Mouse (Mus musculus): ENCODE results near the gene Ankrd65.
"Not testable (repeated sequence)": the region's sequence is repeated elsewhere in the genome, so short reads cannot be mapped to it uniquely, and the experiment has no call there.

The Ankrd65 gene

DNA sequence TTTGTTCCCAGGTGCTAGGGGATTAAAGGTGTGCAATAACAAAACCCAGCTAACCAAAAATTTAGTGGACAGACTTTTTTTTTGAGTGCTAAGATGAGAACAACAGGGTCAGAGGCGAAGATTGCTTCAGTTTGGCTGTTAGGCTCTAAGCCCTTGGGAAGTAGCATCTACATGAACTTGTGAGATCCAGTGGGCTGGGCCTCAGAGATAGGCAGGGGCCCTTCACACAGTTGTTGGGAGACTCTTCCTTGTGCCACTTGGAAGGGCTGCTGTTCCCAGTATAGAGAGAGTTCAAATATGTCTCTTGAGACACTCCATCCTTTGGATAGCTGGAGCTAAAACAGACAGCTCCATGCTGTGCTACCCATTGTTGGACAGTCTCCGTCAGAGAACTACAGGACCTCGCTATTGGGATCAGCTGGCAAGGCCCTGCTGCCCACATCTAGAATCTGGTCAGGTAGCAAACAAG lies at the start of gene Ankrd65:
TSS of gene Ankrd65 (plus strand) at position 419 of the 469 bp plus-strand sequence.
- no peak for DNase-seq

DNA sequence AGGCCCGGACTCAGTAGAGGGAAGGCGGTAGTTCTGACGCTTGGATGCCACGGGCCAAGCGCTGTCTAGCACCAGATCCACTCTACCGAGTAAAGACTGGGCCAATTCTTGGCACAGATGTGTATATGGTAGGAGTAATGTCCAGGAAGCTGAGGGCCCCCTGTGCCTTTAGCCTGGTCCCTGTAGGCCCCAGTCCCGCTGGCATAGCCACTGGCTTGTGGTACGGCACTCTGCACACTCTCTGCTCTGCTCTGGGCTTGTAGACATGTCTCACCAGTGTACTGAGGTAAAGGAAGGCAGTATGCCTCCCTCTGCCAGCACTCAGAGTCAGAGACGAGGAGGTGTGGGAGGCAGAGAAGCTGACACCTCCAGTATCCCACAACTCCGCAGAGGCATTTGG lies 49.6 kb upstream of the Ankrd65 start:
- DNase-seq = not testable (repeated sequence)

DNA sequence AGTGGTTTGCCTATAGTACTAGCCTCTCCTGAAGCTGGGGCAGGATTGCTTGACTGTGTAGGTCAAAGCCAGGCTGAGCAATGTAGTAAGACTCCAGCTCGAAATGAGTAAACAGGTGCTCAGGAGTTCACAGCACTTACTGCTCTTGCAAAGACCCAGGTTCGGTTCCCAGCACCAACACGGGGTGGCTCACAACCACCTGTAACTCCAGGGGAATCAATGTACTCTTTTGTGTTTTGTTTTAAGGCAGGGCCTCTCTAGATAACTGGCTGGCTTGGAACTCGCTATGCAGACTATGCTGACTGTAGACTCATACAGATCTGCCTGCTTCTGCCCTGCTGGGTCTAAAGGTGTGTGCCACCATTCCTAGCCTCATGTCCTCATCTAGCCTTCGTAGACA lies 47.6 kb upstream of the Ankrd65 start:
- DNase-seq = no peak

DNA sequence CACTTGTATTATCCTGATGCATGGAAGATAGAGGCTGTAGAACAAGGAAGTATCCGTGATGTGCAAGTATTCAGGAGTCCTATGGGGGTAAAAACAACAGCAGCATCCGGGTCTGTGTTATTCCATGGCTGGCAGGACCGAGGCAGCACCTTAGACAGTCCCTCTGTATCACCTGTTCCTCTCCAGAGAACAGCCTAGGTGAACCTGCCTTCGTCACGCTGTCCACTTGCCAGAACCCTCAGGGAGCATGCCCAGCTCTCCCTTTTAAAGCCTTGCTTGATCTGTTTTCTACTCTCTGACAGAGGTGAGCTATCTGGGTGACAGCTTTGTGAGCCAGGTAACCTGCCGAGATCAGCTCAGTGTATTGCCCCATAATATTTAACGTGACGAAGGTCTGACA lies 45.8 kb upstream of the Ankrd65 start:
- no peak for DNase-seq

DNA sequence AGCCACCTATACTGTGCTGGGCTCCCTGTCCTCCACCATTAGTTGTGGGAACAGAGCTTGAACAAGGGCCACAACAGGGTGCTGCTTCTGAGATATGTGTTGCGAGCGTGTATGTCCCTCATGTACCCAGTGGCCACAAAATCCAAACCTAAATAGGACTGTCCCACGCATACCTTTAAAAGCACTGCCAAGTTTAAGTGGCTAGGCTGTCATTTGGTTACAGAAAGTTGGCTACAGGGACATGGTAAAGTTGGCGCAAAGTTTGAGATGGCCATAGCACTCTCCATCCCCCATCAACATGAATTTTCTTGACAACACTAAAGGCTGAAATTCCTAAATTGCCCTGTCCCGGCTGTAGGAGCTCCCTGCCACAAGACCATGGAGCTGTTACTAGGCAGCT lies 45.1 kb upstream of the Ankrd65 start:
- DNase-seq = no peak

DNA sequence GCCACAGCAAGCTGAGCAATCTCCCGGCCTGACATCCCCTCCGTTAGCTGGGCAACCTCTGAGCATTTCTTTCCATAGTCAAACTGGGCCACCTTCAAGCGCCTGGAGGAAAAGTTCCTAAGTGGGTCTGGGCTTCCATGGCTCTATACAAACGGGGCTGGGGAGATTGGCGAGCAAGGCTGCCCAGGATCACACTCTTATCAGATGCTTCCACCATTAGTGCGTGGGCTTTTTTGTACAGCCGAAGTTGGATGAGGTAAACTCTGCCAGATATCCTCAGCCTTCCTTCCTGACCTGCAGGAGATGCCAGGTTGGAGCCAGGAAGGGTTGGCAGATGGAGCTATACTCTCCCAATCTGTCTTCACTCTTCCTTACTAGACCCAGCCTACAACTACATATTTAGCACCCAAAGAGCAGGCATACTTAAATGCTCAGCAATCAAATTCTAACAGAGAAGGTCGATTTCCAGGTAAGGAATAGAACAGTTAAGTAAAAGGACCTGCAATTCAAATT lies 44.1 kb upstream of the Ankrd65 start:
- DNase-seq = no peak

DNA sequence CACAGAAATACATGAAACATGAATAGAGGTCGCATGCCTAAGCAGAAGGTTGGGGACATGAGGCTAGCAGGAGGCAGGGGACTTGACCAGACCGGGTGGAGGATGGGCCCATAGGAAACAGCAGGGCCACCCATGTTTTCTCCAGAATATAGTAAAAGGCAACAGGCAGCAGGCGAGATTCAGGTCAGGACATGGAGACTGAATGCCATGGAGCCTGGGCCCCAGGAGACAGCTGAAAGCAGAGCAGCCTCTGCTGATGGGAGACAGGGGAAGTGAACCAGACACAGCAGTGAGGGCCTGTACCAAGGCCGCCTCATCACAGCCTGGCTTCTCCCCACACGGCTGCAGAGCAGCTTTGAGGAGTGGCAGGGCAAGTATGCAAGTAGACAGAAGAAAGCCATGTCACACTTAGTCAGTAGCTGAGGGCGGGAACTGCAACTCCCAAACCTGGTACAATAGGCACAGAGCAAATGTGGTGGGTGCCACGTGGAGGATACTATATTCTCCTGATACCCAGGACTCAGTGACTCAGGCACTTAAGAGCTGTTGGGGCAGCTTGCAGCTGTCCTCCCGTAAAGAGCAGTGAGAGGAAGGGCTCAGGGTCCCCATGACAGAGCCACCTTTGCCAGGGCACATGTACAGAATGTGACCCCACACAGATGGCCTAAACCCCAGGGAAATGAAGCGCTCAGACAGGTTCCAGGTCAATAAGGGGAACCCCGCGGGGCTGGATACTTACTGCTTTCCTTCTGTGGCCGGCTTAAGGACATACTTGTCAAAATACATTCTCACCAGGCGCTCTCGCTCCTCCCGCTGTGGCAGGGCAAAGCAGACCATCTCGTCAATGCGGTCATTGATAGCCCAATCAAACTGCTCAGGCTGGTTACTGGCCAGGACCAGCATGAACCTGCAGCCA lies 43.4 kb upstream of the Ankrd65 start:
- no peak for DNase-seq

DNA sequence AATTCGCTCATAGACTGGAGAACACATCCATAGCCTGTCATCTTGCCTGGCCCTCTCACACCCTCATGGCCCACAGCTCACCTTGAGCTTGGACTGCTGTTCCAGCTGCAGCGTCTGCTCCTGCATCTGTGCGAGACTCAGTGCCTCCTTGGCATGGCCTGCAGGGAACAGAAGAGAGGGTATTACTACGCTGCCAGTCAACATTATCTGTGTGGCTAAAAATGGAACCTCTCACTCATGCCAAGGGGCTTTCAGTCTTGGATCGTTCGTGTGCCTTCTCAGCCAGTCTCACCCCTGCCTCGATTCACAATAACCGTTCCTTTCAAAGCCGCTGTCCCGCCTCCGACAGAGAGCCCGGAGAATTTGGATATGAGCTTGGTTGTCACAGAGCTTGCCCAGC lies 33.2 kb upstream of the Ankrd65 start:
- DNase-seq = no peak

DNA sequence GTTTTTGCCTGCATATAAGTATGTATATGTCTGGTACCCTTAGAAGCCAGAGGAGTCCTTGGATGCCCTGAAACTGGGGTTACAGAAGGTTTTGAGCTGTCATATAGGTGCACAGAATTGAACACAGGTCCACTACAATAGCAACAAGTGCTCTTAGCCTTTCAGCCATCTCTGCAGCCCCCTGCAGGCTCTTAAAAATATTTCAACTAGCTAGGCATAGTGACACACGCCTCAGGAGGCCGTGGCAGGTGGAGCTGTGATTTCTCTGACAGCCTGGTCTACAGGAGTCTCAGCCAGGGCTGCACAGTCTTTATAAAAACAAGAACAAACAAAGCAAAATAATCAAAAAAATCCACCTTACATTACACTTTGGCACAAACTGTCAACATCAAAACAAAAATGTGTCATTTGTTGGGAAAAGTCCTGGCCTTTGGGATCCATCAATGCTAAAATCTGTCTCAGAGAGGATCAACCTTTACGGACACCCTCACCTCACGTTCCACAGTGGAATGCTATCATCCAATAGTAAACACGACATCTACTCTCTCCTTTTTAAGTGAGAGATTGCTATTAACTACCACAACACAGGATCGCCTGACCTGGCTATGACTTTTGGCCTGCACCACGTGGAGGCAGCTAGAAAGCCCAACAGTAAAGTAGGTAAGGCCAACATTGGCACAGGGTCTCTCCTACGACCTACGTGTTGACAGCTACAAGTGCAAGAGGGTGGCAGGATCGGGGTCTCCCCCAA lies 30.2 kb upstream of the Ankrd65 start:
- DNase-seq = no peak

DNA sequence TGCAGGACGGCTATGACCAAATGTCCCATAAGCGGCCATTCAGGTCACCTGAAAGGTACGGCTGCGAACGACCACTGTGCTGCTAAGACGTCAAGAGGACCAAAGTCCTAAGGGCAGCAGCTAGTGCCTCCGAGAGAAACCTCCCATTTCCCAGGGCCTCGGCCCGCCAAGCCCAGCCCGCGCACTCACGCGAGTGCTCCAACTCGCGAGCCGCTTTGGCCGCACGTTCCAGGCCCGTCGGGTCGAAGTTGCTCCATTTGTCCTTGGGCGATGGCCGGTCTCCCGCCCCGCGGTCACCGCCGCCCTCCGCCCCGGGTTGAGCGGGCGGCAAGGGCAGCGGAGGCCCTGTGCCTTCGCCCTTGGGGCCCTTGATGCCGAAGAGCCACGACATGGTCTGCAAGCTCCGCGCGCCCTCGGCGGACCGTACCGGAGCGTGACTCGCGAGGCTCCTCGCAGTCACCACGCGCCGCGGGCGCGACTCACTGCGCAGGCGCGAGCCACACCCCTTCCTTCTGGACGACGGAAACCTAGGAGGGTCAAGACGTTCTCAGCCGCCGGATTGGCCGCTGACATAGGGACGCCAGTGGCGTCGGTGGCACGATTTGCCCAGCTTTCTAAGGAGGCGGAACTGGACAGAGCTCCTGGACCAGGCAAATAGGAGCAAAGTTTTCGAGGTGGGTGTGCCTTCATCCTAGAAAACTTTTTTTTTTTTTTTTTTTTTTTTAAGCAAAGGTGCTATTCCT lies 29.5 kb upstream of the Ankrd65 start, which contains the start of gene Atad3a:
TSS of gene Atad3a (minus strand) at position 481 of the 743 bp plus-strand sequence.
- peak; percentile 97 to 98 for DNase-seq

DNA sequence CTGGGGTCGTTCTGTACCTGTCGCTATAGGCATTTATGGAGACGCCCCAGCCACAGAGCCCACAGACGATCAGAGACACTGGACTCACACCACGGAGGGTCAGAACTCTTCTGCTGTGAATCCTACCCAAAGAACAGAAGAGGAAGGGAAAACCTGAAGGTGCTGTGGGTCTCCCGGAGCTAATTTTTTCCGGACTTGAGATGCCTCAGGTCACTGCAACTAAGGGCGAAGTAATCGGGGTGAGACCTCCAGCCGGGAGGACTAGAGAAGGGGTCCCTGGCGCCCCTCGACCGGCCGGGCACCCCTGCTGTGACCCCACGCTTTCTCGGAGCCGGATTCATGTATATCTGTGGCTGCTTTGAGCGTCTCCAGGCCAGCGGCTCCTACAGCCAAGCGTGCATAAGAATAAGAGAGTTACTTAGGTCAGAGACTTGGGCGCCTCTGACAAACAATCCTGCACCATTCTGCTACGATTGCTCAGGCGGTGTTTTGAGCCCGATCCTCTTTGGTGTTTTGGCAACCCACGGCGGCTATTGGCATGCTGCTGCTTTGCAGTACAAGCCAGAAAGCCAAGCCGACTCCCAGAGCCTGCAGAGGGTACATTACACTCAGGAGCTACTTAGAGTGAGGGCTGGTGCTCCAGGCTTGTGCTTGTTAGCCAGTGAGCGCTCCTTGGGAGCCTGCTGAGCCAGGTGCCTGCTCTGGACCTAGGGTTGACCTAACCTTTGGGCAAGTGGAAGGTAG lies 28.7 kb upstream of the Ankrd65 start:
- no peak for DNase-seq

DNA sequence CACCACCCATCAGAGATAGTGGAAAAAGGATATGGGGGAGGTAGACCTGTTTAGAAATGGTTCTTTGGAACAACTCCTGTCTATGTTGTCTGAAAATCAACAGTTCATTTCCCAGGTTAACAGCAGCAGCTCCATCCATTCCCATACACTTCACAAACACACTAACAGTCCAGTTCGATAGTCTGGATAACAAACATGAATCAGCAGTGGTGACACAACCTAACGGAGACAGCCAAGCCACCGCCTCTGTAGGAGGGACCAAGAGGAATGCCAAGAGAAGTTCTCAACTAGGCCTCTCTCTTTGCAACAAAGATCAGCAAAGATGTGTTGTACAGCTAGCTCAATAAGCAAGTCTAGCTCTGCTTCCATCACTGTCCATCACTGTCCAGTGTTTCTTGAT lies 27.9 kb upstream of the Ankrd65 start:
- no peak for DNase-seq

DNA sequence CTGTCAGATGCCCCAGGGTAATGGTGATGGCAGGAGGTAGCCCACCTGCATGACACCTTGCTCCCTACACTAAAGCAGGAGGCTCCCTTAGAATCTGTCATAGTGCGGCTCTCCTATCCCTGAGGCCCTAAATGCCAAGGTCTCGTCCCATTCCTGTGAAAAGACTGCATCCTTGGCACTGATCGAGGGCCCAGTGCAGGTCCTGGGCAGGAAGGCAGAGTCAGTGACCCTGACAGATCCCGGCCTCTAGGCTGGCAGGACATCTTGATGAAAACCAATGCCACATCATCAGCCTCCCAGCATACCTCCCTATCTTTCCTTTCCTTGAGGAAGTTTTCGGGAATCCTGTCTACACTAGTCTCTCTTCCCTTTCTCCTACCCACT lies 20.8 kb upstream of the Ankrd65 start:
- DNase-seq = no peak

DNA sequence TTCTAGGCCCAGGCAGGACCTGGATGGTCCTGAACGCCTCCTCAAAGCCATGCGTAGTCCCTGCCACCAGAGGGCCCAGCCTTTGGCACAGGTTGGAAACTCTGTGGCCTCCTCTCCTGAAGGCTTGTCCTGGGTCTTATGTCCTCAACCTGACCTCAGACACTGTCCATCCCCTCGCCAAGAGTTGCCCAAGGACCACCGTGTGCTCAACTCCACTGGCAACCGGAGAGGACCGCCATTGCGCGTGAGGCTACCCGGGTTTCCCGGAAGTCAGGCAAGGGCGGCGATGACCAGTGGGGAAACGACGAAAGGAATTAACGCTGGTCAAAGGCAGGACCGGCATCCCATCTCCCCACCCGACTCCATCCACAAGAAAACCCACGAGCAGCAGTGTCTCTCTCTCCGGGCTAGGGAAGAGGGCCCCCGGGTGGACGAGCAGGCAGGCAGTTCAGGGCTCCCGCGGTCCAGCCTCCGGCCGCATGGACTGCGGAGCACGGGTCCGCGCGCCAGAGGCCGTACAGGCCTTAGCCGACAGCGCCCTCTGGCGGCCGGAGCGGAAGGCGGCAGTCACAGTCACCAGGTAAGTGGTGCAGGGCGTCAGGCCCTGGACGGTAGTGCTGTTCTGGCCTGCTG lies 20.2 kb upstream of the Ankrd65 start:
- peak; percentile 92 to 94 for DNase-seq

DNA sequence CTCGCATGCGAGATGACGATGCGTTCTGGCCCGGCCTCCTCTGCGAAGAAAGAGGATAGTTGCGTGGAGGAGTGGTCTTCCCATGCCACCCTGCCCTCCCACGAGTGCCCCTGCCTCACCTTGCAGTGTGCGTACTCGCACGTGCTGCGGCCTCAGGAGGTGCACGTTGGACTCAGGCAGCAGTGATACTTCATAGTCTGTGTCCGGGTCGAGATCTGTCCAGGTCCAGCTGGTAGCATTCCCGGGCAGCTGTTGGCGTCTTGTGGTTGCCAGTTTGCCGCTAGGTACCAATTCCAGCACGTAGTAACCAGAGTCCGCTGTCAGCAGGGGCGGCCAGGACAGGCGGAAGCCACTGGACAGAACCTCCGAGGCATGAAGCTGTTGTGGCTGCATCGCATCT lies 19.6 kb upstream of the Ankrd65 start:
- DNase-seq = no peak

DNA sequence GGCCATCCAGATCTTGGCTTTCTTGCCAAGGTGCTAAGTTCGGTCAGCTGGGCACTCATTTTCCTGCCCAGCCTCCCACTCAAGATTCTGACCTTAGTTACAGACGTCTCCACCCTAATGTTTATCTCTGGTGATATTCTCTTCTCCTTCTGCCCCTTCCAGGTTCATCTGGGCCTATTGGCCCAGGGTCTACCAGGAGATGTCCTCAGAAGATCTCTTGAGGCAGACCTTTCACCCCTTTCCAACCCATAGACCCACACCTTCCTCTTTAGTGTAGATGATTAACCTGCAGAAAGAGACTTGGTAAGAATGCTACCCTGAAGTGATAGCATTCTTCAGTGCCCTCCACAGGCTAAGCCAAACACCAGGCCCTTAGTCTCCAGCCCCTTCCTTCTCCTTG lies 18.5 kb upstream of the Ankrd65 start:
- peak in 1 of 2 experiments; percentile 43 for DNase-seq

DNA sequence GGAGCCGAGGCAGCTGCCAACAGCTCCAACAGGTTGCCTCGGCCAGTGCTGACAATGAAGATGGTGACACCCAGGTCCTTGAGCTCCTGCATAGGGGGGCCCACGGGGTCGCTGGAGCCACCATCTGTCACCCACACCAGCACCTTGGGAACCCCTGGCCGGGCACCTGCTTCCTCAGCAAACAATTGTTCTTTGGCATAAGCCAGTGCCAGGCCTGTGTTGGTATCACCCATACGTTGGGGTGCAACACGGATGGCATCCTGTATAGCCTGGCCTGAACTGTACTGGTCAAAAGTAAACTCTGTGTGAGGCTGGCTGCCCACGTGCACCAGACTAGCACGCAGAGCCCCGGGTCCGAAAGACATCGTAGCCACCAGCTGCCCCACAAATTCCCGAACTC lies 17.5 kb upstream of the Ankrd65 start:
- no peak for DNase-seq

DNA sequence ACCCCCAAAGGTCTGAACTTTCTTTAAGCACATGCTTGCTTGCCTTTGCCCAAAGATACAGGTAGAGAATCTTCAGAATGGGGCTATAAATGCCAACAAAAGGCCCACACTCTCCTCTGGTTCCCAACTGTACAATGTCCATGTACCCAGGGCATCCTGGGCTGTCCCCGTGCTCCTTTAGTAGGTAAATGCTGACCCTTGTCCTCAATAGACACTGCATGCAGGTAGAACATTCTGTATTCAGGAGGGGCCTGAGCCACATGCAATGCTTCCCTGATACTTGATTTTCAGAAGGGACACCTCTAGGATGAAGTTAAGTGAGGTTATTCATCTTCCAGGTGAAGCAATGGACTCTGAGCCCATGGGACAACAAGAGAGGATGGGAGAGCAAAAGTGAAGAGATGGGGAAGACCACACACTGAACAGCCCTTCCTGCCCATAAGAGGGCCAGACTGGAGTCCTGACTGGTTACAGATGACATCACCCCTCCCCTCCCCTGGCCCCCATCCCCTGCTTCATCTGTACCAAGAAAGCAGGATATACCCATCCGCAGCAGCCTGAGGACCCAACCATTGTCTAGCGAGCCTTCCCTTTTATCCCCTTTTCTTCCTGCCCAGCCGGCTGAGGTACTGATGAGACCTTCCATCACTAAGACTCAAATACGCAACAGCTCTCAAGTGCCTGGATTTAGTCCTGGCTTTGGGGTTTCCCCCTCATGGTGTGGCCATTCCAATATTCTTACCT lies 16.7 kb upstream of the Ankrd65 start:
- no peak for DNase-seq

DNA sequence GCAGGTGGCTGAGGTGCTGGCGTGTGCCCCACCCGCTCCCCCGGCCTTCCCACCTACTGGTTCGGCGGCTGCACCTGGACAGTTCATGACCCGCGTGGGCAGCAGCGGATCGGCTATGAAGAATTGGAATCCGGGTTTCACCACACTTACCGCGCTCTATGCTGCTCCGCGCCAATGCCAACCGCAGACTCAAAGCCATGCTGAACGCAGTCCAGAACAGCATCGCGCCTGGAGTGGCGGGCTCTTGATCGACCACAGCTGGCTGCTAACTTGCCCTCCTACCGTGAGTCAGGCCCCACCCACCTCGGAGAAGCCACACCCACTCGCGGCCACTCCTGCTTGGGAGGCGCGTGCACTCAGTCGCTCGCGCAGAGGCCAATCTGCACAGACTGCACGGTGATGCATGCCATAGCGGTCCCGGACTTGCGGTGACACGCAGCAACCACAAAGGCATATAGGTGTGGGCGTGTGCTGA lies 15.9 kb upstream of the Ankrd65 start, which contains the start of gene Vwa1:
TSS of gene Vwa1 (minus strand) at position 419 of the 475 bp plus-strand sequence.
- DNase-seq = peak; percentile 93

DNA sequence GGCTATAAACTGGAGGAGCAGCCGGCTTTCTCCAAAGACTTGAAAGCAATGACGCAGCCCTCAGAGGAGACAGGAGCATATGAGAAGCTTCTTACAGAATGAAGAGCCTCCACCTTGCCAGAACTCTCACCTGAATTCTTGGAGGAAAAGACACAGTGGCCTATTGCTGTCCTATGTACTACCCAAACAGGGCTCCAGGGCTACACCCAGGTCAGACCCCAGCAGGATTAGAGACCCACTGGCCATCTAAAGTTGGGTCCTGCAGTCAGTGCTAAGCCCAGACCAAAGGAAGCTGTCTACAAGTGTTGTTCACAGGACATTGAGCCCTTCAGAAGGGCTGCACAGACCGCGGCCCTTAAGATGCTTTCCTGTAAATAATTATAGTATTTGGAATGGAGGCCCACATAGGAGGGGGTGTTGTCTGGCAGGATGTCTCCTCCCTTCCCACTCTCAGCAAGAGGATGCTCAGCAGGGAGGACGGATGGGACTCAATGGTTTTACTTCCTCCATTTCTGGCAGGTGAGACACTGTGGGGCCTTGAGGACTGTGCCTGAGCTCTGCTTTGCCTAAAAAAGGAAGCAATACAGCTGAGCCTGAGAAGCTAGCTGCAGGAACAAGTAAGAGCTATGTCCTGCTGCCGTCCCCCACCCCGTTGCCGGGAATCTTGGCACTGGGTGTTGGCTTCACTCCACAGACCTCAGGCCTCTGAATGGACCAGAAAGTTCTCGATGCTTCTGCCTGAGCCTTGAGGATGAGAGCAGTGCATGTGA lies 15.1 kb upstream of the Ankrd65 start:
- DNase-seq = peak; percentile 63 to 81

All from lung, postnatal 4 days (tissue).